Mouse (Mus musculus) neural tube, embryonic 14.5 days (tissue): ENCODE measurements around the gene Erc2. TPM values are rescaled to one million over a fixed set of nuclear protein-coding genes. Genes with fewer than 3 reads are reported as not detected.

ENCODE experiments used
- ATAC-seq: fragments of 200-750 bp; cut with Nextera tagmentation; 2 replicates; pipeline ENCODE4 v1.8.0; 2017; ENCODE audit warnings: low read depth, mild to moderate bottlenecking, moderate TSS enrichment, moderate library complexity
- H3K27ac ChIP-seq: fragments of 300-500 bp; sonication (generic); 2 replicates; pipeline ENCODE4 v1.5.1; 2014; ENCODE audit warnings: low read depth, mild to moderate bottlenecking, control low read depth, low read length, moderate library complexity, mixed read lengths
- H3K27me3 ChIP-seq: fragments of 300-500 bp; sonication (generic); 2 replicates; pipeline ENCODE4 v1.6.1; 2014; ENCODE audit warnings: low read length; ENCODE audit not compliant: control insufficient read depth, insufficient read depth
- H3K36me3 ChIP-seq: fragments of 300-500 bp; sonication (generic); 2 replicates; pipeline ENCODE4 v1.6.1; 2014; ENCODE audit warnings: low read length, mixed read lengths; ENCODE audit not compliant: control insufficient read depth, insufficient read depth
- H3K4me1 ChIP-seq: fragments of 300-500 bp; sonication (generic); 2 replicates; pipeline ENCODE4 v1.6.1; 2014; ENCODE audit warnings: low read length; ENCODE audit not compliant: control insufficient read depth, insufficient read depth
- H3K4me2 ChIP-seq: fragments of 300-500 bp; sonication (generic); 2 replicates; pipeline ENCODE4 v1.6.1; 2014; ENCODE audit warnings: mild to moderate bottlenecking, low read depth, low read length, control low read depth
- H3K4me3 ChIP-seq: fragments of 300-500 bp; sonication (generic); 2 replicates; pipeline ENCODE4 v1.5.1; 2014; ENCODE audit warnings: low read depth, low read length, control low read depth, mixed read lengths
- H3K9ac ChIP-seq: fragments of 300-500 bp; sonication (generic); replicated peaks from 2 replicates; pipeline ENCODE4 v1.6.1; 2014; ENCODE audit warnings: low read depth, mild to moderate bottlenecking, control low read depth, low read length, mixed read lengths
- H3K9me3 ChIP-seq: fragments of 300-500 bp; sonication (generic); 2 replicates; pipeline ENCODE4 v1.6.1; 2016; ENCODE audit warnings: low read length; ENCODE audit not compliant: control insufficient read depth
- WGBS: fragments of 180-500 bp; shearing (Covaris S2); extraction: QIAGEN DNeasy Blood & Tissue Kit; methylation state at CpG from one replicate; pipeline ENCODE4 v1.1.7; 2014; 5-methylcytosine and 5-hydroxymethylcytosine counted together
- polyA plus RNA-seq: library from polyadenylated mRNA; unstranded; fragments of >200 nt; fragmentation: Nextera tagmentation; extraction: Ambion mirVana; gene quantifications from 2 replicates; pipeline ENCODE4 v1.2.1, GENCODE M21; 2014

Gene Erc2
- polyA plus RNA-seq, 1 experiment from 2014 or later = 117 TPM

DNA sequence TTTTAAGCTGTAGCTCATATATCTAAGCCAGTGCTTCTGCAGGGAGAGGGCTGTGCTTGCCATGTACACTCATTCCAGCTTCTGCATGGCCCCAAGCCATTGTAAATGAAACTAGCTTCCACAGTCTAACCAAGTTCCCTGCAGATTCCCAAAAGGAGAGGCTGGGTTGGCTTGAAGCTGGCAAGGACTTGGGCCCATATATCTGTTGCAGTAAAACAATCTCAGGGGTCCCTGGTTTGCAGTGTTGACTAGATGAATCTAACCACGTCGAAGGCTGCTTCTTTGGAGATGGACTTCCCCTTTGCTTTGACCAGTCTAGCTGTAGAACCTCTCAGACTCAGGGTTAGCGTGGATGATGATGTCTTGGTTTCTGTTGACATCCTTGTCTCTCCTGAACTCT is 716.9 kb downstream of the Erc2 start:
- Histone ChIP-seq H3K4me3 (no peak overlapping the region), H3K4me1 (no peaks in the 10 kb centered on the region), H3K27ac (no peak overlapping the region), H3K4me2 (no peak overlapping the region), H3K9ac (no peak overlapping the region), H3K27me3 (no peaks in the 10 kb centered on the region), H3K9me3 (no peaks in the 10 kb centered on the region), H3K36me3 (no peaks in the 10 kb centered on the region)
- WGBS = 95% methylated on average over 3 of the region's 3 CpGs
- ATAC-seq = no peak

DNA sequence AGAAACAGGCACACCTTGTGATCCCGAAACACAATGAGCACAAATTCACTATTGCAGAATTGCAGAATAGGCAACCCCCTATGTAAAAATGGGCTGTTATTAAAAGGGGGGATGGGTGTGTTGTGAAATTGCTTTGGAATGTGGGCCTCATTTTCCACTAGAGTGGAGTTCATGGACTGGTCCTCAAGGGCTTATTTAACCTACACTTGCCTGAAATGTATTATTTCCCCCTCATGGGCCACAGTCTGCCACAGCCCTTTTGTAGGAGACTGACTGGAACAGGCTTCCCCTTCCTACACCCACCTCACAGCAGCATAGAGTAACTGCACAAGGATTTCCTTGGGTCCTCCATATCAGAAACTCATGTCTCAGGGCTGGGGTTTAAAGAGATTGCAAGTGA is 726.9 kb downstream of the Erc2 start:
- no peak overlapping the region for H3K4me2 ChIP-seq
- no peaks in the 10 kb centered on the region; the same call in 1 of the 2 replicates for H3K36me3 ChIP-seq
- no peaks in the 10 kb centered on the region for H3K27me3 ChIP-seq
- H3K9me3 ChIP-seq = no peaks in the 10 kb centered on the region
- no peak for ATAC-seq
- 83% methylated on average over 1 of the region's 1 CpGs for WGBS
- no peak overlapping the region for H3K27ac ChIP-seq
- no peak overlapping the region for H3K4me3 ChIP-seq
- H3K9ac ChIP-seq = no peak overlapping the region
- no peaks in the 10 kb centered on the region for H3K4me1 ChIP-seq

DNA sequence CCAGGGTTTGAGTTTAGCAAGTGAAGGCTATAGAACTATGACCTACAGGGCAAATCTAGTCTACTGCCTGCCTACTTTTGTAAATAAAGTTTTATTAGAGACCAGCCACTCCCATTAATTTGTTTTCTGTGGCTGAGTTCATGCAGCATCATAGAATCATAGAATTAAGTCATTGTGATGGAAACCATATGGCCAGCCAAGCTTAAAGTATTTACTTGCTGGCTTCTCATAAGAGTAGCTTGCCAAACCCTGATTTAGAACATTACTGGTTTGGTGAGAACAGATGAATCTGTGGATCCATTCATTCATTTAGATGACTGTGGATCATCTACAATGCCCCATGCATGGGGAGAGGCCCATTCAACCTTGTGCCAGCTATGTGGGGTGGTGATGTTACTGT is 733.8 kb downstream of the Erc2 start:
- H3K4me3 ChIP-seq = no peak overlapping the region
- no peak overlapping the region for H3K4me2 ChIP-seq
- no peak for ATAC-seq
- no peaks in the 10 kb centered on the region for H3K9me3 ChIP-seq
- no peaks in the 10 kb centered on the region for H3K27me3 ChIP-seq
- H3K27ac ChIP-seq = no peak overlapping the region
- no peaks in the 10 kb centered on the region for H3K4me1 ChIP-seq
- no peak overlapping the region for H3K9ac ChIP-seq
- H3K36me3 ChIP-seq = no peaks in the 10 kb centered on the region

DNA sequence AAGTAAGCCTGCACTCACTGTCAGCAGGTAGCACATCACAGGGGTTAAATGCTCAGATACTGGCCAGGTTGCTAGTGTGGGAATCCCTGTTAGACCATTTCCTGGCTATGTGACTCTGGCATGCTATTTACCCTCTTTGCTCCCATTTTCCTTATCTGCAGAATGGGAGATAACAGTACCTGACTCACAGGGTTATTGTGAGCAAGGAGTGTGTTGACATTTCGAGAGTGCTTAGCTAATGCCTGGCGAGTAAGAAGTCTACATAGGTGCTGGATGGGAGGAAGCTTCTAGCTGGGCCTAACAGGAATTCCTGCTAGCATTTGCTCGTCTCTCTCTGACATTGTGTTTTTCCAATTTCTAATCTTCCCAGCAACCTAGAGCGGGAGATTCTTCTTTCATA is 737.3 kb downstream of the Erc2 start:
- 86% methylated on average over 4 of the region's 4 CpGs for WGBS
- H3K9ac ChIP-seq = no peak overlapping the region
- no peak overlapping the region for H3K4me2 ChIP-seq
- no peaks in the 10 kb centered on the region for H3K4me1 ChIP-seq
- no peaks in the 10 kb centered on the region for H3K27me3 ChIP-seq
- no peak for ATAC-seq
- H3K4me3 ChIP-seq = no peak overlapping the region
- no peaks in the 10 kb centered on the region for H3K9me3 ChIP-seq
- no peak overlapping the region for H3K27ac ChIP-seq
- no peaks in the 10 kb centered on the region for H3K36me3 ChIP-seq

- no peaks in the 10 kb centered on the region for H3K27me3 ChIP-seq
- H3K4me2 ChIP-seq = no peak overlapping the region
- 91% methylated on average over 4 of the region's 4 CpGs for WGBS
- no peak overlapping the region for H3K9ac ChIP-seq
- ATAC-seq = no peak
- no peak overlapping the region for H3K4me3 ChIP-seq
- no peak overlapping the region for H3K27ac ChIP-seq
- H3K36me3 ChIP-seq = no peaks in the 10 kb centered on the region
- no peaks in the 10 kb centered on the region for H3K9me3 ChIP-seq
- no peaks in the 10 kb centered on the region for H3K4me1 ChIP-seq
These were observed 737.8 kb downstream of the Erc2 start for GRCm38 (mm10) chr14:28359983-28360382.

DNA sequence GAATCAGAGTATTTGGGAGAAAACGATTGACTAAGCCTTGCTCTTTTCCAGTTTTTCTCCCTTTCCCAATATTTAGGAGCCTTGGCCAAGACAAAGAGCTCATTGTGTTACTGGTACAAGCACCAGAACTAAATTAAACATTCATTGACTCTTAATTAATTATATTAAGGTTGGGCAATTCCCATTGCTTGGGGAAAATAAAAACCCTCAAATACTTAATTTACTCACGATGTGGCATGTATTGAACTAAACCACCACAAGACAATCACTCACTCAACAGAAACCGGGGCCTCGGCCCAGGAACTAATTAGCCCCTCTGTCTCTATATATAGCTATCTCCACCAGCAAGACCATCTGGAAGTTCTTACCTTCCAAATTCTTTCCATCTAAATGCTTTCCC is 740.1 kb downstream of the Erc2 start:
- Histone ChIP-seq H3K4me3 (no peak overlapping the region), H3K36me3 (no peaks in the 10 kb centered on the region), H3K9me3 (no peaks in the 10 kb centered on the region), H3K27ac (no peak overlapping the region), H3K27me3 (no peaks in the 10 kb centered on the region), H3K4me1 (no peaks in the 10 kb centered on the region), H3K4me2 (no peak overlapping the region), H3K9ac (no peak overlapping the region)
- ATAC-seq = no peak
- 47% methylated on average over 4 of the region's 4 CpGs for WGBS

DNA sequence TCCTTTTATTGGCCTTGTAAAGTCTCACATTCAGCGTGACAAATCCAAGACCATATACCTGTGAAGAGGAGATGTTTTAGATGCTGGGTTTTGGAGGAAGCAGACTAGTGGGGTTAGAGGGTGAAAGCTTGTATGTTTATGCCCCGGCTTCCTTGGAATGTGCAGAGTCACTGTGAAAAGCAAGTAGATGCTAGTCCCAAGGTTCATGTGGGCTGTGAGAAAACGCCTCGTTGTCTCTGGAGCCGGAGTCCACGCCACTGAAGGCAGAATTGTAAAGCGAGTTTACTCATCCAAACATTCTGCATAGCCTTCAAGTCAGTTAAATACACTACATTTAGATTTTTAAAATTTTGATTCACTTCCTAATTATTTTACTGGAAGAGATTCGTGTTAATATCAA is 748.5 kb downstream of the Erc2 start:
- H3K4me1 ChIP-seq = 0 out of 2 replicates have a peak, but pooled peaks cover 5% of the 10 kb centered on the region
- no peak overlapping the region for H3K9ac ChIP-seq
- no peak overlapping the region for H3K4me2 ChIP-seq
- H3K27ac ChIP-seq = no peak overlapping the region
- H3K4me3 ChIP-seq = no peak overlapping the region
- no peaks in the 10 kb centered on the region for H3K9me3 ChIP-seq
- 0 out of 2 replicates have a peak, but pooled peaks cover 2% of the 10 kb centered on the region for H3K27me3 ChIP-seq
- no peaks in the 10 kb centered on the region for H3K36me3 ChIP-seq
- 38% methylated on average over 8 of the region's 8 CpGs for WGBS
- no peak for ATAC-seq

DNA sequence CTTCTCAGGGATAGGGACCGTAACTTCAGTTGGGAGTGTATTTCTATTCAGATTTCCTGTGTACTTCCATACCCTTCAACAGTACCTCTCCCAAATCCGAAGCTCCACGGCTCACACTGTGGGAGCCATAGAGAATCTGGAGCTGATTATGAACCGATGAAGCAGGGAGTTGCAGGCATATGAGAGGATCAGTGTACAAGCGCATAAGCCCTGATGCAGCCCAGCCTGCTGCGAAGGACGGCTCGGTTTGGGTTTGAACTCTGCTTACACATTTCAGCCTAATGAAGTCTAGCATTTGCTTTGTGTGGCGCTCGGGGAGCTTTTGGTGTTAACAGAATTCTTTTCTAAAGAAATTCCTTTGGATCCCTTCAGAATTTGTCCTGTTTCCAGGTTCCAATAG is 749.4 kb downstream of the Erc2 start:
- no peak overlapping the region for H3K4me3 ChIP-seq
- H3K4me2 ChIP-seq = no peak overlapping the region
- H3K27me3 ChIP-seq = 0 out of 2 replicates have a peak, but pooled peaks cover 2% of the 10 kb centered on the region
- H3K36me3 ChIP-seq = no peaks in the 10 kb centered on the region
- no peak overlapping the region for H3K9ac ChIP-seq
- H3K27ac ChIP-seq = no peak overlapping the region
- ATAC-seq = no peak
- H3K4me1 ChIP-seq = peaks cover 11% of the 10 kb centered on the region; the same call in 1 of the 2 replicates
- H3K9me3 ChIP-seq = no peaks in the 10 kb centered on the region
- WGBS = 89% methylated on average over 10 of the region's 10 CpGs

DNA sequence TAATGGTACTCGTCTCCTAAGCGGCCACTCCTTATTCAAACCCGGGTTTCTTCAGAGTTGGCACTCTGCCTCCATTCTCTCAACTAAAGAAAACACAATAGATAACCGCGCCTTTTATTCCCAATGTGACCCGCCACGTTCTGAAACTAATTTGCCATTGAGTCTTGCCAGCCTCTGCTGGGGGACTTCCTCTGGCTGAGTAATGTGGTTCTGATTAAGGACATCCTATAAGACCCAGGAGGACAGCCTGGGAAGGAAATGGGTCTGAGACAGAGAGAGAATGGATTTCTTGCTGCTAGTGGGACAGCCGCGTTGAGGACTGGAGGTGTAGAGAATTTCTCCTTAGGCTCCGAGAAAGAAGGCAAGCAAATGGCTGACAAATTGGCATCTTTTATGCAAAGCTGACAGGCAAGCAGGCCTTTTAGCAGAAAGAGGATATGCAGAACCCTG is 753.4 kb downstream of the Erc2 start:
- Histone ChIP-seq H3K4me3 (no peak overlapping the region), H3K27ac (0 out of 2 replicates have a peak overlapping the region, but pooled peaks have one; percentile 52), H3K9me3 (no peaks in the 10 kb centered on the region), H3K4me1 (peaks cover 11% of the 10 kb centered on the region; the same call in 1 of the 2 replicates), H3K27me3 (0 out of 2 replicates have a peak, but pooled peaks cover 2% of the 10 kb centered on the region), H3K4me2 (peak overlapping the region; percentile 19; the same call in 1 of the 2 replicates), H3K9ac (no peak overlapping the region), H3K36me3 (no peaks in the 10 kb centered on the region)
- ATAC-seq = no peak
- 3% methylated on average over 10 of the region's 10 CpGs for WGBS
